Mouse (Mus musculus) brain, embryonic 14.5 days (tissue): ENCODE results near the gene Gm21981.

ENCODE experiments used
- CTCF ChIP-seq: fragments of 200-500 bp; IDR thresholded peaks from 2 replicates; pipeline ENCODE4 v1.5.1; 2012; ENCODE audit warnings: inconsistent platforms, mild to moderate bottlenecking, moderate library complexity, borderline replicate concordance; ENCODE audit not compliant: insufficient read depth, insufficient read length; ENCODE audit errors: extremely low read depth
- POLR2A ChIP-seq: fragments of 200-500 bp; IDR thresholded peaks from 2 replicates; pipeline ENCODE4 v1.6.1; 2012; ENCODE audit warnings: mild to moderate bottlenecking, inconsistent platforms, borderline replicate concordance; ENCODE audit not compliant: poor library complexity, insufficient read depth, insufficient read length, severe bottlenecking; ENCODE audit errors: extremely low read depth

- TF ChIP-seq CTCF: no peak
- no peak for TF ChIP-seq POLR2A
Measured at GRCm38 (mm10) chr17:47664474-47664873, 29.8 kb downstream of the Gm21981 start.
